Mouse (Mus musculus) thymus, postnatal 4 days (tissue): Measurements from ENCODE around the gene Tmem232.
"Not testable (repeated sequence)": the region's sequence is repeated elsewhere in the genome, so short reads cannot be mapped to it uniquely, and the experiment has no call there.

Experiments
- DNase-seq: peaks from one replicate; pipeline ENCODE4 v3.0.0; 2021

The Tmem232 gene

DNA sequence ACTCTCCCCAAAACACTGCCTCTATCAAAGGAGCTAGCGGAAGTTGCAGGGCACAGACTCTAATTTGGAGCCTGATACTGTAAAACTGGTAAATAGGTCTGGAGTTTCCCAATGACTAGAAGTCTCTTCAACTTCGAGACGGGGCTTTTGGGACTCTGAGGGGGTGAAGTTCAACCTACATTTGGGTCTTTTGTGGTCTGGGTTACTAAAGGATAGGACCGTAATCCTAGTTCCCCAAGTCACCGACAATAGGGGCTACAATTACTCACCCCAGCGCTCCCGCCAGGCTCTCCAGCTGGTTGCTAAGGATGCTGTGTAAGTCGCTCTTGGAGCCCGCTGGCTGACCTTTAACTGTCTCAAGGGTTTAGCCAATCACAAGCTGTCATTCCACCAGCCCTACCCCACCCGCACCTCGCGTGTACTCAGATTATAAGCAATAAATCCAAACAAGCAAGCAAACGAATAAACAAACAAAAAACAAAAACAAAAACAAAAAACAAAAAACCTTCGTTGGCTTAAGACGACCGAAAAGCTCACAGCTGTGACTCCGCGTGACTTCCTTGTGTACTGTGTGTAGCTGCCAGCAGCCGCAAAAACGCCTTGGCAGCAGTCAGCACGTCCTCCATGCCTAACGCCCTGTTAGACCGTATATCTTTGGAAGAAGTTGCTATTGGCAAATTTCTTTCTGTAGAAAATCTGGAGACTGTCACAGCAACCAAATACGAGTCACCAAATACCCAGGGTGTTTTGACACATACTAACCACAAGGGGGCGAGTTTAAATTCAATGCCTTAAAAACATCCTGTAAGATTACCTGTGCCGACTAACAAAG, at the start of gene Tmem232:
Gene Tmem232, minus strand, starts transcription at position 342 of the 832 bp plus-strand sequence.
- no peak for DNase-seq

- DNase-seq, result no peak
Measured at GRCm38 (mm10) chr17:65586892-65587291, 46.3 kb upstream of the Tmem232 start.

- DNase-seq, result no peak
Measured at GRCm38 (mm10) chr17:65581440-65581839, 40.9 kb upstream of the Tmem232 start.

- no peak for DNase-seq
Measured at GRCm38 (mm10) chr17:65579766-65580165, 39.2 kb upstream of the Tmem232 start.

DNA sequence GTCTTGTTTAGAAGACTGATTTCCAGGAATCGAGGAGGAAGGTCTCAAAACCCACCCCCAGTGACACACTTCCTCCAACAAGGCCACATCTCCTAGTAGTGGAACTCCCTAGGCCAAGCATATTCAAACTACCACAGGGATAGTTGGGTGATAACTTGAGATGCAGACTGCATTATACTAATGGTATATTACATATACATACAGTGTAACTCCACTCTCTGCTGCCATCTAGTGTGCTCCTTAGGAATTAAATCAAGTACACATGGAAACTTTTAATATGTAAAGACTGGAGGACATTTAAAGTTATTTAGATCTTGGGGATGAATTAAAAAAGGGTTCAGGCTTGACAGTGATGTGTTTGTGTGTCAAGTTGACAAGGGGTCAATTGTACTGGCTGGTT, 34.8 kb upstream of the Tmem232 start:
- DNase-seq, result no peak

DNA sequence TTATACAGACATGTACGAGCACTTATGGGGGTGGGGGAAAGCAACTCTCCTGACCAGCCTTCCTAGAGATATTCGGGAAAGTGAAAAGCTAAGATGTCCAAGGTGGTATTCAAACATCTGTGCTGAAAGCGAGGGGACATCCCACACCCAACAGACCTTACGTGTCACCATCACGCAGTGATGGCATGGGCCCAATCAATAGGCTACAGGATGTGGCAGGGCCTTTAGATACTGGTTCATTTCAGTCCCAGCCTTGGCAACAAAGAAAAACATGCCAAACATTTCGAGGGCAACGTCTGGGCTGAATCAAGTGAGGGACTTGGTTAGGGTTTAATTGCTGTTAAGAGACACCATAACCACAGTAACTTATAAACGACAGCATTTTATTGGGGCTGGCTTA, 34.3 kb upstream of the Tmem232 start:
- no peak for DNase-seq

GRCm38 (mm10) chr17:65571866-65572265, 31.3 kb upstream of the Tmem232 start:
- DNase-seq, result no peak

GRCm38 (mm10) chr17:65571466-65571865, 30.9 kb upstream of the Tmem232 start:
- no peak for DNase-seq

GRCm38 (mm10) chr17:65564189-65564588, 23.6 kb upstream of the Tmem232 start:
- no peak for DNase-seq

- no peak for DNase-seq
Measured at GRCm38 (mm10) chr17:65563345-65563744, 22.8 kb upstream of the Tmem232 start.

DNA sequence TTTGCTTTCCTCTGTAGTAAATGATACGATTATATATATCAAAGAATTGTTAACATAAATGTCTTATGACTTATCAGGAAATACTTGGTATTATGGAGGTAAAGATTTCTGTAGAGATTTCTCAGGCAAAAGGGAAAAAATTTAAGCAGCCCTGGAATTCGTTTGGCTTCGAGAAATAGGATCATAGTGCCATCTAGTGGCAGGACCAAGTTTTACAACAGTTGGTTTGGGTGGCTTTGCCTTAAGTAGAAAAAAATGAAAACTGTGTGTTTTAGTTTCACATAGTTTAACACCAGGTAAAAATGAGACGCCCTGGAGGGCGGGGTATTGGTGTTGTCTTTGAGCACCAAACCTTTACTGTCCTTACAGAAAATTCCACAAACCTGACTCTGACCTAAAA, 22.2 kb upstream of the Tmem232 start:
- peak; percentile 76 for DNase-seq

DNA sequence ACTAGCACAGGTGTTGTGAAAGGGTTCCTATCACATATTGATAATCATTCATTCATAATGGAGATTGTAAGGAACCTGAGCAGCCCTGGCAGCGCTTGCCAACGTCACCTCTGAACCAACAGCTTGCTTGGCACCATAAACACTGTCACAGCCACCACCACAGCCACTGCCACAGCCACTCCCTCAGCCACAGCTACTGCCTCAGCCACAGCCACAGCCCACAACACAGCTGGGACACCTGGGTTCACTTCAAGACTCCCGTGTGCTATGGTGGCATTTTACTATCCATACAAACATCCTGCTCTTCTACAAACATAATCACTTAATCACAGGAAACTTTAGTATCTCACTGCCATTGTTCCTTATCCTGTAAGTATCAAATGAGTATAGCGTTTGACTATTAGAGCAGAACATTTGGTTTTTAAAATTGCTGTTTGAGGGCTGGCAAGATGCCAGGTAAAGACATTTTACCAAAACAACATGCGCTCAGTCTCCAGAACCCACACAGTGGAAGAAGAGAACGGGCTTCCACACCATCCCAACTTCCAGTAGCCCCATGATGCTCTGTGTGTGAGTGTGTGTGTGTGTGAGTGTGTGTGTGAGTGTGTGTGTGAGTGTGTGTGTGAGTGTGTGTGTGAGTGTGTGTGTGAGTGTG, 20.9 kb upstream of the Tmem232 start:
- no peak for DNase-seq

DNA sequence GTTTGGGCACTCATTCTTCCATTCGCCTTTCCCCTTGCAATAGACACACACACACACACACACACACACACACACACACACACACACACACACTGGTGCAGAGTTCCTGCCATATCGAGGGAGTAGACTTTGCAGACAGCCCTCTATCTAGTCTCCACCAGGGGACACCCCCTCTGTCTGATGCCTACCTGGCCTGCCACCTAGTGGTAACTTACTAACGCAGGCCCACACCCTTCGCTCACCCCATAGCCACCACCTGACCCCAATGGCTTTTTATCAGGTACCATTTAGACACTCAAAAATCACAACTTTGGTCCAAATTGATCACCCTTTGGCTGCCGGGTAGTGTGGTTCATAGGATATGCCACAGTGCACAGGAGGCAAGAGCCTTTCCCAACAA, 18.7 kb upstream of the Tmem232 start:
- DNase-seq, result peak; percentile 68

DNA sequence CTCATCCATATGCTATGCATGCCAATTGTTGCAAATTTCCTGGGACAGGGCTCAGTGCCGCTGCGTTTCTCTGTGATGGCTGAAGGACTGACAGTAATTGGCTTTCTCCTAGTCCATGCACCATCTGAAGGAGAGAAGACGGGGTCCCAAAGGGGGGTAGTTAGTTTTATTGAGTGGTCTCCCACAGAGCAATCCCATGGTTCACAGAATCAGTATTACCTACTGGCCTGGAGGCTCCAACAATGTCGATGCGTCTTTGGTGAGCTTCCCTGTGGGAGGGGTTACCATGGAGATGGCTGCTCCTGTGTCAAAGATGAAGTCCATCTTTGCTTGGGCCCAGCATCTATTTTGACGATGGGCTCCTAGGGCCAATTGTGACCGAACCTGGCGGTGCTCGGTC, 18.2 kb upstream of the Tmem232 start:
- no peak for DNase-seq

GRCm38 (mm10) chr17:65558217-65558616, 17.6 kb upstream of the Tmem232 start:
- peak; percentile 68 for DNase-seq

DNA sequence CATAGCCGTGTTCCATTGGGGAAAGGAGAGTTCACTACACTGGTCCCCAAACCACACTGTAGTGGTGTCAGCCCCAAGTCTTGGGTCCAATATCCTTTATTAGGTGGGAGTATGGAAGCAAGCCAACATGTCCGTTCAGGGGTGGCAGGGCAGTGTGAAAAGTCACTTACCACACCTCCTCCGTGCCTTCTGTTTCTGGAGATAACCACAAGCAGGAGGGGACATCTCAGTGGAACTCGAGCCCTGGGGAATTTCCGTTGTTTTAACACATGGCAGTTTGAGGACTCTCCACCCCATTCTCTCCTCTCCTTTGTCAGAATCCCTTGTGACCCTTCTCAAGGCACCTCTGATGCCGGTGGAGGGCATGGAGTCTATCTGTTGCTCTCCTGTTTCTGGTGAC, 16.6 kb upstream of the Tmem232 start:
- DNase-seq, result no peak

GRCm38 (mm10) chr17:65556798-65557197, 16.2 kb upstream of the Tmem232 start:
- DNase-seq, result no peak

GRCm38 (mm10) chr17:65552426-65552997, 11.9 kb upstream of the Tmem232 start:
- DNase-seq, result no peak

- no peak for DNase-seq
Measured at GRCm38 (mm10) chr17:65550357-65550756, 9.8 kb upstream of the Tmem232 start.

DNA sequence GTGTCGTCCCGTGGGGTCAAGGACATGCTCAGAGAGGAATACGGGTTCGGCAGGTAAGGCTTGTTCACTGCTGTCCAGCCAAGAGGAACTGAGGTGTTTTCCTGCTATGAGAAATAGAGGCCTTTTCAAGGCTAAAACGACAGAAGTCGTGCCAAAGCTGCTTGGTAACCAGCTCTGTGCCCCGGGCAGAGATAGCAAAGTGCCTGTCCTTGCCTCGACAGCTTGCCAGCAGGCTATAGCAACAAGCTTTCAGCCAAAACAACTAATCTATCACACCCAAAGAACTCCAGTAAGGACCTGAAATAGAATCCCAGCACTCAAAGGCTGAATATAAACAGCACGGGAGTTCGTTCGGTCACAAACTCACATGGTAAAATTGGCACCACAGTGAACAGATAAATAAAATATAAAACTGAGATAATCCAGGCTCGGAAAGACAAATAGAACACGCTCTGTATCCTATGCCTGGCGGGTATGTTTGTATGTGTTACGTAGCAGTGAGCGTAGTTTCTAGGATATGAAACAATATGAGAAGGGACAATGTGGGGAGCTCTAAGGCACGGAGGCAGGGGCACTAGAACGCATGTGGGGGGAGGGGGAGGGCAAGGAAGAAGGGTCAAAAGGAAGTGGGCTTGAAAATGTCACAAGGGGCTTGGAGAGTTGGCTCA, 8.2 kb upstream of the Tmem232 start:
- DNase-seq, result no peak

DNA sequence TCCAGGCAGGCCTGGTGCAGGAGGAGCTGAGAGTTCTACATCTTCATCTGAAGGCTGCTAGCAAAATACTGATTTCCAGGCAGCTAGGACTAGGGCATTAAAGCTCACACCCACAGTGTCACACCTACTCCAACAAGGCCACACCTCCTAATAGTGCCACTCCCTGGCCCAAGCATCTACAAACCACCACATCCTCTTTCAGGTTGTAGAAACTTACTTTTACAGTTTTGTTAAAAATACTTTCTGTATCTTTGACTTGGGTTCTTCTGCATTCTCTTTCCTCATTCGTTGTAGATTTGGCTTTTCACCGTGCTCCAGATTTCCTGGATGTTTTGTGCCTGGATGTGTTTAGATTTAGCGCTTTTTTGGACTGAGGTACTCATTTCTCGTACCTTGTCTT, 5.6 kb upstream of the Tmem232 start:
- DNase-seq, result not testable (repeated sequence)

- DNase-seq, result peak; percentile 63
Measured at GRCm38 (mm10) chr17:65536156-65536555, 4.4 kb downstream of the Tmem232 start.

DNA sequence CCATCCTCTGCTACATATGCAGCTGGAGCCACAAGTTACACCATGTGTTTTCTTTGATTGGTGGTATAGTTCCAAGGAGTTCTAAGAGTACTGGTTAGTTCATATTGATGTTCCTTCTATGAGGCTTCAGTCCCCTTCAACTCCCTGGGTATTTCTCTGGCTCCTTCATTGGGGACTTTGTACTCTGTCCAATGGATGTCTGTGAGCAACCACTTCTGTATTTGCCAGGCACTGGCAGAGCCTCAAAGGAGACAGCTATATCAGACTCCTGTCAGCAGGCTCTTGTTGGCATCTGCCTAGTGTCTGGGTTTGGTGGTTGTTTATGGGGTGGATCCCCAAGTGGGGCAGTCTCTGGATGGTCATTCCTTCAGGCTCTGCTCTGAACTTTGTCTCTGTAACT, 8.2 kb downstream of the Tmem232 start:
- DNase-seq, result not testable (repeated sequence)

DNA sequence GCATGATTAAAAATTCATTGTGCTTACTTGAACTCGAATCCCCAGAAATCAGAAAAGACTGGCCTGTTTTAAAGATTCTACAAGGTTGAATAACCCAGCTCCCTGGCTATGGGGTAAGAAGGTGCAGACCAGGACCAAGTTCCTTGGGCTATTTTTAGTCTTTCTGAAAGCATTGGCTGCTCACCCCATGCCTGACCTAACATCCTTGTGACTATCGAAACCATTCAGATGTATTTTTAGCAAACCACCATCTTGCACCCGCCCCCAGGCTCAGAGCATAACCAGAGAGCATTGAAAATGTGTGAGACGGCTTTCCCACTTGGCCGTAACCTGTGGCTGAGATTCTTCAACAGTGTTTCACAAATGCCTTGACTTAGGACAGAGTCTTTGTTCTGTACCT, 13.1 kb downstream of the Tmem232 start:
- no peak for DNase-seq
